Mouse (Mus musculus): Measurements from ENCODE around the gene Rimbp2.

GRCm38 (mm10) chr5:128769026-128769631 is 184.2 kb downstream of the Rimbp2 start:
- TF ChIP-seq CTCF (IDR thresholded peaks at IDR 0.05; ENCODE audit: control insufficient read depth, insufficient read depth, insufficient replicate concordance, low read depth, low read length) (no peak), POLR2A (IDR thresholded peaks at IDR 0.05; ENCODE audit: control insufficient read depth, low read depth, low read length) (no peak)

Data from testis, adult 2 months (tissue).